Mouse (Mus musculus) frontal cortex, postnatal 25 days (tissue): ENCODE data around the gene Pafah1b2.

Experiments
- DNase-seq, 2 experiments: peaks; one replicate each; pipeline ENCODE4 v3.0.0; 2022; ENCODE audit warnings: low spot score in 2 of 2

Gene Pafah1b2

GRCm38 (mm10) chr9:46012091-46013008 is at the start of gene Pafah1b2, which contains the start of gene Sik3:
Gene Pafah1b2 (minus strand): TSS chr9:46012690.
Gene Sik3 (plus strand): TSS chr9:46012820.
- DNase-seq, result peak; percentile 88 to 94

- no peak for DNase-seq
Observed at GRCm38 (mm10) chr9:46061696-46062425, 49.4 kb upstream of the Pafah1b2 start.

- DNase-seq, result no peak
Observed at GRCm38 (mm10) chr9:46060249-46060648, 47.8 kb upstream of the Pafah1b2 start.

GRCm38 (mm10) chr9:46058065-46058464 is 45.6 kb upstream of the Pafah1b2 start:
- DNase-seq, result no peak

- DNase-seq, result no peak
Observed at GRCm38 (mm10) chr9:46053014-46053666, 40.6 kb upstream of the Pafah1b2 start.

- DNase-seq, result no peak
Observed at GRCm38 (mm10) chr9:46050203-46050602, 37.7 kb upstream of the Pafah1b2 start.

- no peak for DNase-seq
Observed at GRCm38 (mm10) chr9:46049525-46049924, 37.0 kb upstream of the Pafah1b2 start.

- no peak for DNase-seq
Observed at GRCm38 (mm10) chr9:46046724-46047517, 34.4 kb upstream of the Pafah1b2 start.

GRCm38 (mm10) chr9:46043626-46044025 is 31.1 kb upstream of the Pafah1b2 start:
- no peak for DNase-seq

GRCm38 (mm10) chr9:46042387-46042786 is 29.9 kb upstream of the Pafah1b2 start:
- no peak for DNase-seq

GRCm38 (mm10) chr9:46041186-46041585 is 28.7 kb upstream of the Pafah1b2 start:
- no peak for DNase-seq

GRCm38 (mm10) chr9:46038786-46039185 is 26.3 kb upstream of the Pafah1b2 start:
- DNase-seq, result no peak

GRCm38 (mm10) chr9:46036881-46037280 is 24.4 kb upstream of the Pafah1b2 start:
- no peak for DNase-seq

GRCm38 (mm10) chr9:46035290-46035871 is 22.9 kb upstream of the Pafah1b2 start:
- no peak for DNase-seq

- DNase-seq, result no peak
Observed at GRCm38 (mm10) chr9:46033862-46034261, 21.4 kb upstream of the Pafah1b2 start.

GRCm38 (mm10) chr9:46033058-46033457 is 20.6 kb upstream of the Pafah1b2 start:
- no peak for DNase-seq

GRCm38 (mm10) chr9:46032190-46032589 is 19.7 kb upstream of the Pafah1b2 start:
- no peak for DNase-seq

GRCm38 (mm10) chr9:46030968-46031367 is 18.5 kb upstream of the Pafah1b2 start:
- DNase-seq, result no peak

- DNase-seq, result no peak
Observed at GRCm38 (mm10) chr9:46030184-46030583, 17.7 kb upstream of the Pafah1b2 start.

- no peak for DNase-seq
Observed at GRCm38 (mm10) chr9:46029534-46029933, 17.0 kb upstream of the Pafah1b2 start.

GRCm38 (mm10) chr9:46027994-46028393 is 15.5 kb upstream of the Pafah1b2 start:
- DNase-seq, result no peak
